Mouse (Mus musculus) lung, embryonic 16.5 days (tissue): ENCODE results near the gene Ripor2. TPM values are rescaled to one million over a fixed set of nuclear protein-coding genes. Genes with fewer than 3 reads are reported as not detected.

Experiments used
- ATAC-seq: fragments of 200-750 bp; cut with Nextera tagmentation; 2 replicates; pipeline ENCODE4 v1.8.0; 2017; ENCODE audit warnings: low read depth, mild to moderate bottlenecking, moderate library complexity
- H3K27ac ChIP-seq: fragments of 300-500 bp; sonication (generic); 2 replicates; pipeline ENCODE4 v1.5.1; 2014; ENCODE audit warnings: mild to moderate bottlenecking, control low read depth, low read length
- H3K27me3 ChIP-seq: fragments of 300-500 bp; sonication (generic); 2 replicates; pipeline ENCODE4 v1.6.1; 2014; ENCODE audit warnings: low read depth, low read length, mixed read lengths; ENCODE audit not compliant: control insufficient read depth, insufficient read depth
- H3K36me3 ChIP-seq: fragments of 300-500 bp; sonication (generic); 2 replicates; pipeline ENCODE4 v1.6.1; 2014; ENCODE audit warnings: low read length; ENCODE audit not compliant: control insufficient read depth, insufficient read depth
- H3K4me1 ChIP-seq: fragments of 300-500 bp; sonication (generic); replicated peaks from 2 replicates; pipeline ENCODE4 v1.6.1; 2014; ENCODE audit warnings: low read length, mixed read lengths; ENCODE audit not compliant: control insufficient read depth, insufficient read depth
- H3K4me2 ChIP-seq: fragments of 300-500 bp; sonication (generic); 2 replicates; pipeline ENCODE4 v1.6.1; 2014; ENCODE audit warnings: low read depth, low read length, control low read depth
- H3K4me3 ChIP-seq: fragments of 300-500 bp; sonication (generic); 2 replicates; pipeline ENCODE4 v1.5.1; 2014; ENCODE audit warnings: mild to moderate bottlenecking, low read length, control low read depth
- H3K9ac ChIP-seq: fragments of 300-500 bp; sonication (generic); 2 replicates; pipeline ENCODE4 v1.6.1; 2014; ENCODE audit warnings: low read length, control low read depth
- H3K9me3 ChIP-seq: fragments of 300-500 bp; sonication (generic); 2 replicates; pipeline ENCODE4 v1.6.1; 2016; ENCODE audit warnings: low read length; ENCODE audit not compliant: control insufficient read depth
- WGBS: fragments of 180-500 bp; shearing (Covaris S2); extraction: QIAGEN DNeasy Blood & Tissue Kit; methylation state at CpG from one replicate; pipeline ENCODE4 v1.1.7; 2014; 5-methylcytosine and 5-hydroxymethylcytosine counted together
- polyA plus RNA-seq: library from polyadenylated mRNA; unstranded; fragments of >200 nt; fragmentation: Nextera tagmentation; extraction: Ambion mirVana; gene quantifications from 2 replicates; pipeline ENCODE4 v1.2.1, GENCODE M21; 2015

Ripor2 gene
- polyA plus RNA-seq, 1 experiment from 2014 or later: 4.3 TPM

DNA sequence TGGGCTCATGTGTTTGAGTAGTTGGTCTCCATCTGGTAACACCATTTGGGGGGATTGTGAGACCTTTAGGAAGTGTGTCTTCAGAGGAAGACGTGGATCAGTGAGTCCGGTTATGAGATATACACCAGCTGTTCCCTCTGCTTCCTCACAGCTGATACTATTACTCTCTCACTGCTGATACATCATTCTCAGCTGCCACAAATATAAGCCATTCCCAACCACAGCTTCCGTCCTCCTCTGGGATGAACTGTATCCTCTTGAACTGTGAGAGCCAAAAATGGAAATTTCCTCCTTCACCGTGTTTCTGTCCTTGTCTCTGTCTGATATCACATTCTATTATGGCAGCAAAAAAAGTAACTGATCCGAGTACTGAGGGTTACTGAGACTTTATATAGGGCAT, 28.9 kb downstream of the Ripor2 start:
- Histone ChIP-seq H3K9me3 (no peaks in the 10 kb centered on the region; the same call in 1 of the 2 replicates), H3K27me3 (no peaks in the 10 kb centered on the region), H3K4me1 (peaks cover 3% of the 10 kb centered on the region; the same call in 1 of the 2 replicates), H3K36me3 (no peaks in the 10 kb centered on the region), H3K27ac (no peak overlapping the region), H3K4me2 (no peak overlapping the region), H3K4me3 (no peak overlapping the region), H3K9ac (no peak overlapping the region)
- 0 out of 2 replicates have a peak, but pooled peaks have one; percentile 52 for ATAC-seq
- 39% methylated on average over 5 of the region's 5 CpGs for WGBS

DNA sequence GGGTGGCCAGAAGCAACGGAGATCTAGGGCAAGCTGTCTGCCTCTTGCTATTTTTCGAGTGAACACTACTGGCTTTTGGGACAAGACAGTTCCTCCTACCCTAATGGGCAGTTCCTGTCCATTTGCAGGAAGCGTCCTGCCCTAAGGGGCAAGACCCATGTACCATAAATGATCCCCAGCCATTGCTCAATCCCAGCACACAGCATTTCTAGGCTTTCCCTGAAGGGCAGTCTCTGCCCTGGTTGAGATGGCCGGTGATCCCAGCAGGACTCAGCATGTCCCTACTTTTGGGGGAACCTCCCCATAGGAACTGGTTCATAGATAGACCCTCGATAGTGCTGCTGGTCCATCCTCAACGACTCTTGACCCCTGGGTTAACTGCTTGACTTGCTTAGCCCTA, 31.0 kb downstream of the Ripor2 start:
- Histone ChIP-seq H3K9me3 (no peaks in the 10 kb centered on the region; the same call in 1 of the 2 replicates), H3K4me1 (peaks cover 13% of the 10 kb centered on the region), H3K27me3 (no peaks in the 10 kb centered on the region), H3K27ac (no peak overlapping the region), H3K9ac (no peak overlapping the region), H3K4me2 (no peak overlapping the region), H3K36me3 (no peaks in the 10 kb centered on the region), H3K4me3 (no peak overlapping the region)
- ATAC-seq: no peak
- 73% methylated on average over 6 of the region's 6 CpGs for WGBS

DNA sequence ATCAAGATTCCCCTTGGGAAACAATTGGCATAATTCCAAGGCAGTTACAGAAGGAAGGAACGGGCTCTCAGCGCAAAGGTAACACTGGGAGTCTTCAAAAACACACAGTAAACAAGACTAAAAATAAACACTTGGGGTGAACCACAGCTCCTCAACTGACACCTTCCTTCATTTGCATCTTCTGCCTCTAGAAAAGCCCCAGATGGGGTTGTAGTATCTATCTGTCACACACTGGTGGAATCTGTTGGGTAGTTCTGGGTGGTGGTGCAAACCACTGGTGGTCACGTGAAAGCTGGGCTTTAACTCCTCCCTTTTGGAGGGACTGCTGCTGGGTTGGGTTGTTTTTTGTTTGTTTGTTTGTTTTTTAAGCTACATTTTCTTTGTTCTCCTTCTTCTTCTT, 31.4 kb downstream of the Ripor2 start:
- H3K4me3 ChIP-seq: no peak overlapping the region
- ATAC-seq: no peak
- H3K4me2 ChIP-seq: no peak overlapping the region
- H3K36me3 ChIP-seq: no peaks in the 10 kb centered on the region
- H3K9ac ChIP-seq: no peak overlapping the region
- H3K27me3 ChIP-seq: no peaks in the 10 kb centered on the region
- no peak overlapping the region for H3K27ac ChIP-seq
- H3K4me1 ChIP-seq: peaks cover 15% of the 10 kb centered on the region
- 65% methylated on average over 3 of the region's 3 CpGs for WGBS
- H3K9me3 ChIP-seq: no peaks in the 10 kb centered on the region; the same call in 1 of the 2 replicates

DNA sequence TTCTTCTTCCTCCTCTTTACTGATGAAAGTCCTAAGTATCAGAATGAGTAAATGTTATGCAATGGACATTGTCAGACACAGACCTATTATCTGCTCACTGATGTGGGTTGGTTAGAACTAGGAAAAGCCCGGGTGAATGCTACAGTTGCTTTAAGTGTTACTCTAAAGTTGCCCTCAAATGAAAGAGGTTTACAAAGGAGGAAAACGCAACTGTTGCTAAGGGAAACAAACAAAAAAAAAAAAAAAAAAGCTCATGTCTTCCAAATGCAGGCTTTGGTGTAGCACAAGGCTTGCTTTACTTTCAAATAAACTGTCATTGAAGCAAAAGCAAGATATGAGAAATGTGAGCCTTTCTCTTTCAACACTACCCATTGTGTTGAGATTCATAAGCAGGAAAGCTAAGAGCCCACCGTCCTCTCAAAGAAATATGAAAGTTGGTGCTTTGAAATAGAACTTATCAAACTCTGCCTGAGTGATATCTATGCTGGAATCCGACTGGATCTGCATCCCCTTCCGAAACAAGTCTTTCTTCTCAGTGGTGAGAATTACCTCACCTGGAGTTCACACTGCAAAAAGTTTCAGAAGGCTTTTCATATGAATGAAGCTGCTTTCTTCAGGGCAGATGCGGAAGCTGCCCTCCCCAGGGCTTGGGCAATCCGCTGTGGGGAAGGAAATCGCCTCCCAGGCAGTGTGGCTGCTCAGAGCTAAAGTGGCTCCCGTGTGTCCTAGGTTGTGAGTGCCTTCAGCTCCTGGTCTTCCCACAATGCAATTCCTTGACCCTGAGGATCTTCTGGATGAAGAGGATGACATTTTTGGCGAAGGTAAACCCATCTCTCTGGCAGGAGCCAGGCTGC, 32.2 kb downstream of the Ripor2 start:
- H3K4me1 ChIP-seq: peaks cover 15% of the 10 kb centered on the region
- H3K27ac ChIP-seq: no peak overlapping the region; the same call in 1 of the 2 replicates
- no peak overlapping the region for H3K9ac ChIP-seq
- no peaks in the 10 kb centered on the region; the same call in 1 of the 2 replicates for H3K9me3 ChIP-seq
- no peaks in the 10 kb centered on the region for H3K27me3 ChIP-seq
- no peaks in the 10 kb centered on the region for H3K36me3 ChIP-seq
- H3K4me3 ChIP-seq: no peak overlapping the region
- no peak overlapping the region for H3K4me2 ChIP-seq
- 59% methylated on average over 10 of the region's 10 CpGs for WGBS
- no peak for ATAC-seq

DNA sequence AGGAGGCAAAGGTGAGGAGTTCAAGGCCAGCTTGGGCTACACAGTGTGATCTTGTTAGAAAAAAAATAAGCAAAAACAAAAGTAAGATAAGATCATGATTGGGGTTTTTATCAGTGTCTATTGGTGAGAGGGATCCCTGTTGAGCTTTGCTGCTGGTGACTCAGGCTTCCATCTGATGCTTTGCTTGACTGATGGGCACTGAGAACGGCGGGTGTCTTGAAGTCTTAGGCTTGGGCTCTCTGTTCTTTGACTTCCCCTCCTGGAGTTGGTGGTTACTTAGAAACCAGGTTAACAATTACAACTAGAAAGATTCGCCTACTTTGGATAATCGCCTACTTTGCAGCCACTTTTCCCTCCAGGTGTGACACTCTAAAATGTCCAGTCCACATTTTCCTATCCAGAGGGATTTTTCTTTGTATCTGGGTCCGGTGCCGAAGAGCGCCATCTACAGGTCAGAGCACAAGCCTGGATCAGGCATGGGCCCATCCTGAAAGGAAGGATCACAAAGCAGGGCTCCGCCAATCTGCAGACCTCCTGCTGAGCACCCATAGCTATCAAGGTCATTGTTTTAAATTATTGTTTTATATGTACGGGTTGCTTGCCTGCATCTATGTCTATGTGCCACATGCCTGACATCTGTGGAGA, 34.1 kb downstream of the Ripor2 start:
- Histone ChIP-seq H3K36me3 (no peaks in the 10 kb centered on the region), H3K27me3 (no peaks in the 10 kb centered on the region), H3K4me3 (no peak overlapping the region), H3K4me2 (no peak overlapping the region), H3K9ac (no peak overlapping the region), H3K9me3 (no peaks in the 10 kb centered on the region), H3K4me1 (peaks cover 23% of the 10 kb centered on the region), H3K27ac (no peak overlapping the region)
- WGBS: 66% methylated on average over 9 of the region's 9 CpGs
- ATAC-seq: no peak

DNA sequence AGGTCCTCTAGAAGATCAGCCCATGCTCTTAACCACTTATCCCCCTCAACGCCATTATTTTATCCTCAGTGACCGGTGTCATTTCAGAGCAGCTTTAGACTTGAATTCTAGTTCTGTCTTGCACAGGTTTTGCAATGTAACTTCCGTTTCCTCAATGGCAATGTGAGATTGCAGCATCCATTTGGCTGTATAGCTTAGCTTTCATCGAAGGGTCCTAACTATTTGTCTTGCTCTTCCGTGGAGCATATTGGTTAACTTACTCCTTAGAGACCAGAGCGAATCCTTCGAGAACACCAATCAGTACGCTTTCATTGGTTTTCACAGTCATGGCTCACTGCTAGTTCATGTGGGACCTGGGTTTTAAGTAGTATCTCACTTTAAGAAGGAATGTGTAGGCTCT, 34.7 kb downstream of the Ripor2 start:
- WGBS: 87% methylated on average over 8 of the region's 8 CpGs
- Histone ChIP-seq H3K36me3 (no peaks in the 10 kb centered on the region), H3K27ac (no peak overlapping the region), H3K4me1 (peaks cover 28% of the 10 kb centered on the region), H3K4me2 (no peak overlapping the region), H3K9me3 (no peaks in the 10 kb centered on the region), H3K9ac (no peak overlapping the region), H3K4me3 (no peak overlapping the region), H3K27me3 (no peaks in the 10 kb centered on the region)
- no peak for ATAC-seq

DNA sequence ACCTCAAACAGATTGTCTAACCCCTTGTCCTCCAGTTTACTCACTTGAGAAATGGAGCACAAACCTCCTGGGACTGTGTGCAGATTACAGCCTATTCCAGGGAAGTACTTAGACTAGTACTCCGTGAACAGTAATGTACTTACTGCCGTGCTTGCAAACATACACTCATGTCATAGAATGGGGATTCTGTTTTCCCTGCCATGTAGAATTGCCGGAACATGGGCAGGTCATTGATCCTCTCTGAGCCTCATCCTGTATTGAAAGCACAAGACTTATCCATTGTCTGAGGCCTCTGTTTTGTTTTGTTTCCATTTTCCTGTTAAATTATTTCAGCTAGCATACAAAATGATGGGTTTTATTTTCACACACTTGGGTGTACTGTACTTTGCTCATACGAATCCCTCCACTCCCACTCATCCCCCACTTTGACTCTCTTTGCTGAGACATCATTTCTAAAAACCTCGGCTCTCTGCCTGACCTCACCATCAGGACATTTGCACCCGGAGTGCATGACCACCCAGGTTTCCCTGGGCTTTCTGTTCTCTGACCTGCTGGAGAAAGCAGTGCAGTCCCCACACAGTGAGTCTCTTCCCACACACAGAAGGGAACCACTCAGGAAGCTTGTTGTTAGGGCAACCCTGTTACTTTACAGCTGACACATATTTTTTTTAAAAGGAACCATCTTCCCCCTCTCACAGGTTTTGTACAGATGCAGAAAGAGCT, 35.2 kb downstream of the Ripor2 start:
- 47% methylated on average over 6 of the region's 6 CpGs for WGBS
- no peaks in the 10 kb centered on the region for H3K9me3 ChIP-seq
- no peak overlapping the region for H3K4me3 ChIP-seq
- peaks cover 28% of the 10 kb centered on the region for H3K4me1 ChIP-seq
- H3K4me2 ChIP-seq: no peak overlapping the region
- H3K27ac ChIP-seq: peak overlapping the region; percentile 60; the same call in 1 of the 2 replicates
- no peaks in the 10 kb centered on the region for H3K27me3 ChIP-seq
- ATAC-seq: no peak
- no peak overlapping the region for H3K9ac ChIP-seq
- H3K36me3 ChIP-seq: no peaks in the 10 kb centered on the region

DNA sequence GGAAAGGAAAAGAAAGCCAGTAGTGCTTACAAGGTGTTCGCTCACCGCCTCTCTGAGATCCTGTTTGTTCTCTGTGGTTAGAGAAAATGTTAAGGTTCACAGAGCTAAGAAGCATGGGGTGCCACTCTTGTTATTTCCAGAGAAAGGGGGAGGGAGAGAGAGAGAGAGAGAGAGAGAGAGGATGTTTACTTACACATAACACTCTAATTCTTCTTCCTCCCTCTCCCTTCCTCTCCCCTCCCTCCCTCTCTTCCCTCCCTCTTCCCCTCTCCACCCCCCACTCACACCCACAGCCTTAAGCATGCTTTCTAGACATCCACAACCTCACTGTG, 35.8 kb downstream of the Ripor2 start:
- no peak for ATAC-seq
- WGBS: 53% methylated on average over 2 of the region's 2 CpGs
- no peak overlapping the region for H3K4me2 ChIP-seq
- H3K27ac ChIP-seq: peak overlapping the region; percentile 60; the same call in 1 of the 2 replicates
- H3K27me3 ChIP-seq: no peaks in the 10 kb centered on the region
- no peak overlapping the region for H3K4me3 ChIP-seq
- no peaks in the 10 kb centered on the region for H3K36me3 ChIP-seq
- H3K9ac ChIP-seq: no peak overlapping the region
- H3K9me3 ChIP-seq: no peaks in the 10 kb centered on the region
- H3K4me1 ChIP-seq: peaks cover 28% of the 10 kb centered on the region

DNA sequence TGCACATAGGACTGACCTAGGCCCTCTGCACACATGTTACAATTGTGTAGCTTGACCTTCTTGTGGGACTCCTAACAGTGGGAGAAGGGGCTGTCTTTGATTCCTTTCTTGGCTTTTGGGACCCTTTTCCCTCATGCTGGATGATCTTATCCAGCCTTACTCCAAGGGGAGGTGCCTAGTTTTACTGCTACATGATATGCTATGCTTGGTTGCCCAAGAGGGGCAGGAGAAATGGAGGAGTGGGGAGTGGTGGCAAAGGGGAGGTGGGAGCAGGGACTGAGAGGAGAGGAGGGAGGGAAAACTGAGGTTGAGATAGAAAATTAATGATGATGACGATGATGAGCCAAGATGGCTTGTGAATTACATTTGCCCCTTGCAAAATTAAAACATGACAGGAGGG, 37.7 kb downstream of the Ripor2 start:
- Histone ChIP-seq H3K9ac (no peak overlapping the region), H3K4me1 (peaks cover 25% of the 10 kb centered on the region), H3K27ac (peak overlapping the region; percentile 81), H3K4me3 (no peak overlapping the region), H3K9me3 (no peaks in the 10 kb centered on the region), H3K36me3 (no peaks in the 10 kb centered on the region), H3K27me3 (no peaks in the 10 kb centered on the region), H3K4me2 (no peak overlapping the region)
- WGBS: 52% methylated on average over 1 of the region's 1 CpGs
- ATAC-seq: no peak
